Mouse (Mus musculus) MEL (cell line): ENCODE measurements around the gene Wdr54. TPM values are rescaled to one million over a fixed set of nuclear protein-coding genes. Genes with fewer than 3 reads are reported as not detected.
A peak's percentile ranks its signal among the peaks of the same experiment; 100 is the strongest.

ENCODE experiments used
- DNase-seq: peaks from one replicate; pipeline ENCODE4 v3.0.0; 2011; ENCODE audit warnings: low read depth, low spot score
- H3K27ac ChIP-seq: 2 replicates; pipeline ENCODE4 v1.5.1; 2012; ENCODE audit warnings: low read depth, mild to moderate bottlenecking, control low read depth, low read length, moderate library complexity; ENCODE audit not compliant: control insufficient read depth
- H3K27me3 ChIP-seq, 2 experiments: fragments of 150-350 bp in 1 of 2; sonication (generic) in 1 of 2; 2 replicates each; pipeline ENCODE4 v1.6.1; 2012; ENCODE audit warnings: low read length in 2 of 2, mild to moderate bottlenecking in 2 of 2, improper control_type of control experiment in 1 of 2, moderate library complexity in 1 of 2; ENCODE audit not compliant: insufficient read depth in 2 of 2, control insufficient read depth in 1 of 2
- H3K36me3 ChIP-seq, 2 experiments: 2 replicates each; pipeline ENCODE4 v1.6.1; 2012 to 2014; ENCODE audit warnings: low read length in 2 of 2, improper control_type of control experiment in 1 of 2, inconsistent platforms in 1 of 2, mild to moderate bottlenecking in 1 of 2; ENCODE audit not compliant: insufficient read depth in 2 of 2, control insufficient read depth in 1 of 2
- H3K4me1 ChIP-seq, 2 experiments: fragments of 150-350 bp in 1 of 2; sonication (generic) in 1 of 2; 2 replicates each; pipeline ENCODE4 v1.6.1; 2012; ENCODE audit warnings: low read length in 2 of 2, improper control_type of control experiment in 1 of 2, mild to moderate bottlenecking in 1 of 2; ENCODE audit not compliant: insufficient read depth in 2 of 2, control insufficient read depth in 1 of 2
- H3K4me3 ChIP-seq, 2 experiments: fragments of 150-350 bp in 1 of 2; sonication (generic) in 1 of 2; 2 replicates each; pipeline ENCODE4 v1.5.1; 2012; ENCODE audit warnings: low read depth in 2 of 2, low read length in 2 of 2, mild to moderate bottlenecking in 2 of 2, moderate library complexity in 2 of 2, control low read depth in 1 of 2, improper control_type of control experiment in 1 of 2; ENCODE audit not compliant: control insufficient read depth in 1 of 2, insufficient read depth in 1 of 2
- H3K79me2 ChIP-seq: 2 replicates; pipeline ENCODE4 v1.6.1; 2012; ENCODE audit warnings: mild to moderate bottlenecking, low read length, moderate library complexity; ENCODE audit not compliant: control insufficient read depth, poor library complexity, insufficient read depth
- H3K9ac ChIP-seq: 2 replicates; pipeline ENCODE4 v1.6.1; 2012; ENCODE audit warnings: low read depth, mild to moderate bottlenecking, control low read depth, low read length, moderate library complexity; ENCODE audit not compliant: control insufficient read depth, poor library complexity, severe bottlenecking
- H3K9me3 ChIP-seq: fragments of 150-350 bp; sonication (generic); replicated peaks from 2 replicates; pipeline ENCODE4 v1.6.1; 2012; ENCODE audit warnings: mild to moderate bottlenecking, low read length, improper control_type of control experiment, moderate library complexity; ENCODE audit not compliant: insufficient read depth
- BHLHE40 ChIP-seq: IDR thresholded peaks from 2 replicates; pipeline ENCODE4 v1.6.1; 2012; ENCODE audit warnings: low read depth, mild to moderate bottlenecking, inconsistent platforms, low read length, improper control_type of control experiment, borderline replicate concordance
- CHD1 ChIP-seq: IDR thresholded peaks from 2 replicates; pipeline ENCODE4 v1.6.1; 2012; ENCODE audit warnings: low read depth, mild to moderate bottlenecking, inconsistent platforms, low read length, improper control_type of control experiment
- E2F4 ChIP-seq: IDR thresholded peaks from 2 replicates; pipeline ENCODE4 v1.6.1; 2011; ENCODE audit warnings: low read depth, low read length, improper control_type of control experiment, borderline replicate concordance
- ELF1 ChIP-seq: IDR thresholded peaks from 2 replicates; pipeline ENCODE4 v1.6.1; 2014; ENCODE audit warnings: low read depth, mild to moderate bottlenecking, inconsistent platforms, low read length, improper control_type of control experiment, moderate library complexity
- EP300 ChIP-seq, 2 experiments: IDR thresholded peaks; 2 replicates each; pipeline ENCODE4 v1.6.1; 2011; ENCODE audit warnings: improper control_type of control experiment in 2 of 2, low read length in 2 of 2, low read depth in 1 of 2, mild to moderate bottlenecking in 1 of 2
- ETS1 ChIP-seq: IDR thresholded peaks from 2 replicates; pipeline ENCODE4 v1.6.1; 2012; ENCODE audit warnings: low read depth, mild to moderate bottlenecking, inconsistent platforms, low read length, improper control_type of control experiment, moderate library complexity
- GATA1 ChIP-seq: IDR thresholded peaks from 2 replicates; pipeline ENCODE4 v1.6.1; 2011; ENCODE audit warnings: low read depth, low read length, improper control_type of control experiment
- HCFC1 ChIP-seq: IDR thresholded peaks from 2 replicates; pipeline ENCODE4 v1.6.1; 2012; ENCODE audit warnings: low read depth, mild to moderate bottlenecking, inconsistent platforms, low read length, improper control_type of control experiment, moderate library complexity
- JUND ChIP-seq: IDR thresholded peaks from 2 replicates; pipeline ENCODE4 v1.6.1; 2011; ENCODE audit warnings: low read depth, mild to moderate bottlenecking, improper control_type of control experiment, low read length
- MAFK ChIP-seq: IDR thresholded peaks from 2 replicates; pipeline ENCODE4 v1.6.1; 2011; ENCODE audit warnings: low read depth, mild to moderate bottlenecking, low read length, improper control_type of control experiment, borderline replicate concordance
- MAX ChIP-seq: IDR thresholded peaks from 2 replicates; pipeline ENCODE4 v1.6.1; 2011; ENCODE audit warnings: low read length, improper control_type of control experiment
- MAZ ChIP-seq: IDR thresholded peaks from 2 replicates; pipeline ENCODE4 v1.6.1; 2012; ENCODE audit warnings: low read depth, mild to moderate bottlenecking, inconsistent platforms, low read length, improper control_type of control experiment
- MYB ChIP-seq: IDR thresholded peaks from 2 replicates; pipeline ENCODE4 v1.6.1; 2011; ENCODE audit warnings: mild to moderate bottlenecking, low read depth, low read length, improper control_type of control experiment
- MYC ChIP-seq: IDR thresholded peaks from 2 replicates; pipeline ENCODE4 v1.6.1; 2011; ENCODE audit warnings: low read depth, mild to moderate bottlenecking, low read length, improper control_type of control experiment, moderate library complexity
- NELFE ChIP-seq: IDR thresholded peaks from 2 replicates; pipeline ENCODE4 v1.6.1; 2011; ENCODE audit warnings: low read depth, low read length, improper control_type of control experiment
- POLR2AphosphoS2 ChIP-seq: IDR thresholded peaks from 2 replicates; pipeline ENCODE4 v1.6.1; 2011; ENCODE audit warnings: low read length, improper control_type of control experiment
- RCOR1 ChIP-seq: IDR thresholded peaks from 2 replicates; pipeline ENCODE4 v1.6.1; 2012; ENCODE audit warnings: low read depth, mild to moderate bottlenecking, inconsistent platforms, low read length, improper control_type of control experiment
- SIN3A ChIP-seq: IDR thresholded peaks from 2 replicates; pipeline ENCODE4 v1.6.1; 2012; ENCODE audit warnings: low read length, improper control_type of control experiment, inconsistent platforms
- TAL1 ChIP-seq: IDR thresholded peaks from 2 replicates; pipeline ENCODE4 v1.6.1; 2012; ENCODE audit warnings: mild to moderate bottlenecking, inconsistent platforms, low read length, moderate library complexity, mixed read lengths
- TCF12 ChIP-seq: IDR thresholded peaks from 2 replicates; pipeline ENCODE4 v1.6.1; 2014; ENCODE audit warnings: low read depth, mild to moderate bottlenecking, inconsistent platforms, low read length, improper control_type of control experiment, moderate library complexity
- USF1 ChIP-seq: IDR thresholded peaks from 2 replicates; pipeline ENCODE4 v1.6.1; 2014; ENCODE audit warnings: low read depth, mild to moderate bottlenecking, inconsistent platforms, low read length, improper control_type of control experiment, moderate library complexity
- ZC3H11A ChIP-seq: IDR thresholded peaks from 2 replicates; pipeline ENCODE4 v1.6.1; 2012; ENCODE audit warnings: low read depth, mild to moderate bottlenecking, inconsistent platforms, low read length, improper control_type of control experiment
- ZNF384 ChIP-seq: IDR thresholded peaks from 2 replicates; pipeline ENCODE4 v1.6.1; 2012; ENCODE audit warnings: low read depth, mild to moderate bottlenecking, inconsistent platforms, low read length, improper control_type of control experiment
- polyA plus RNA-seq, 2 experiments: library from polyadenylated mRNA; stranded (reverse) in 1 of 2; unstranded in 1 of 2; fragments of >175 nt in 1 of 2; fragments of >200 nt in 1 of 2; gene quantifications; 2 replicates each; pipeline versions ENCODE4 v1.2.1 to v1.2.4; 2012; ENCODE audit warnings: low replicate concordance in 2 of 2, low read depth in 1 of 2; ENCODE audit not compliant: insufficient read length in 2 of 2, insufficient read depth in 1 of 2, missing spikeins in 1 of 2
- total RNA-seq: library from RNA; depleted of rRNA; stranded (reverse); fragments of 300-350 nt; gene quantifications from 2 replicates; pipeline ENCODE4 v1.2.3, GENCODE M21; 2012

Gene Wdr54
- total and polyA plus RNA-seq, 3 experiments: 3.2 to 4.6 TPM; not detected in 1

DNA sequence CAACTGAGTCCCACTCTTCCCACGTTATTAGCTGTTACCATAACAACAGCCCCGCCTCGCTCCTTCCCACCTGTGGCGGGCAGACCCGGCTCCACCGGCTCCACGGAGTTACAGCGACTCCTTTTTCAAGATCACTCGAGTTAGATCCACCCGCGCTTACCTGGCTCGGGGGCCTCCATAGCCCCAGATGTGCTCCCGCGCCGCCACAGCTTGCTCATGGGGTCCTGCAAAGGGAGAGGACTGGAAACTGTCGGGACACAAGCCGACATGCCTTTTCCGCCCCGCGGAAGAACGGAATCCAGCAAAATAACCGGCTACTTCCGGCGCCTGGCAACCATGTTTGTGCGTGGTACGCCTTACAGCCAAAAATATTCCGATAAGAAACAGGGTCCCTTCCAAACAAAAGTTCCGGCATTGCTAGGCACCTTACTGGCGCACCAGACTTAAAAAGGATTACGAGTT is 31.3 kb downstream of the Wdr54 start (continued):
- TF ChIP-seq MAZ (peak; percentile 21; the same call in 1 of the 2 replicates), MAX (no peak), ELF1 (peak; percentile 92), USF1 (no peak), CHD1 (no peak), ETS1 (no peak), TCF12 (peak; percentile 80), EP300 (IDR thresholded peaks at IDR 0.05; ENCODE audit: low read depth in 1 of 2, low read length in 2 of 2) (no peak), ZNF384 (no peak), HCFC1 (peak; percentile 96), E2F4 (no peak), JUND (no peak), MYB (no peak; the same call in 1 of the 2 replicates), GATA1 (0 out of 2 replicates have a peak, but pooled peaks have one; percentile 25), NELFE (peak; percentile 79), ZC3H11A (no peak), MAFK (no peak), TAL1 (no peak)

DNA sequence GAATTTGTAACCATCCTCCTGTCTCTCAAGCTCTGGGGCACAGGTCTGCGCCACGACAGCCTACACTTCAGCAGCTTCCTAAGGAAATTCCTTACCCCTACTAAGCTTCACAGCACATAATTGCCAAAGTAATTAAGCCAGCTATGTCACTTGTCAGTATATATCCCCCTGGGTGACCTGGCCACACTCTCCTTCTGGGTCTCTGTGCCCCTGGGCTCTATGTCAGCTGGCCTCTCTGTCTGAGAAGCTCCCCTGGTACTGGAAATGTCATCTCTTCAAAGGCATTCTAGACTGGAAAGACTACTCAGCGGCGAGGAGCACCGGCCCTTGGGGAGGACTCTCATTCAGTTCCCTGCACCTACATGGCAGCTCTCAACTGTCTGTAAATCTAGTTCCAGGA is 33.2 kb downstream of the Wdr54 start:
- H3K79me2 ChIP-seq: peaks cover 26% of the 10 kb centered on the region
- H3K4me3 ChIP-seq: no peak overlapping the region
- peaks cover 0 to 24% of the 10 kb centered on the region in 2 experiments; a peak in 3 of 4 replicates for H3K4me1 ChIP-seq
- no peaks in the 10 kb centered on the region for H3K27me3 ChIP-seq
- TF ChIP-seq SIN3A (no peak), RCOR1 (no peak), MAX (no peak), MYC (no peak), ELF1 (no peak), JUND (no peak), MYB (no peak), CHD1 (no peak), BHLHE40 (no peak), POLR2AphosphoS2 (no peak)
- H3K9me3 ChIP-seq: no peaks in the 10 kb centered on the region
- no peak overlapping the region for H3K27ac ChIP-seq
- H3K9ac ChIP-seq: no peak overlapping the region
- no peak for DNase-seq
- peaks cover 0 to 23% of the 10 kb centered on the region in 2 experiments; a peak in 2 of 4 replicates for H3K36me3 ChIP-seq
